Mouse (Mus musculus): ENCODE measurements at regions not wholly inside any gene's neighbourhood (a gene's known extent, or its start where the extent isn't known, plus 50 kb on each side); places are given as distances from the start of the nearest gene placed in this dataset.

GRCm38 (mm10) chr15:93062213-93063131 lies 212.5 kb downstream of the Gxylt1 start:
- Histone ChIP-seq H3K36me3 (ENCODE audit: control insufficient read depth, insufficient read depth, low read length) (no peaks in the 10 kb centered on the region), H3K4me3 (ENCODE audit: low read length) (no peak overlapping the region), H3K4me1 (ENCODE audit: control insufficient read depth, insufficient read depth, low read length) (no peaks in the 10 kb centered on the region), H3K4me2 (ENCODE audit: low read depth, low read length) (no peak overlapping the region), H3K9me3 (ENCODE audit: control insufficient read depth, low read length) (no peaks in the 10 kb centered on the region), H3K27ac (ENCODE audit: low read length) (no peak overlapping the region), H3K9ac (ENCODE audit: low read depth, low read length) (no peak overlapping the region), H3K27me3 (replicated peaks; ENCODE audit: control insufficient read depth, insufficient read depth, low read length) (no peaks in the 10 kb centered on the region)
- 47% methylated on average over 10 of the region's 10 CpGs for WGBS
- ATAC-seq, result no peak

- no peak for ATAC-seq
- 78% methylated on average over 3 of the region's 3 CpGs for WGBS
- no peak overlapping the region for H3K27ac ChIP-seq (ENCODE audit: low read length)
- H3K4me3 ChIP-seq (ENCODE audit: low read length), result no peak overlapping the region
- no peaks in the 10 kb centered on the region for H3K9me3 ChIP-seq (ENCODE audit: control insufficient read depth, low read length)
- H3K9ac ChIP-seq (ENCODE audit: low read depth, low read length), result no peak overlapping the region
- no peaks in the 10 kb centered on the region for H3K4me1 ChIP-seq (ENCODE audit: control insufficient read depth, insufficient read depth, low read length)
- H3K36me3 ChIP-seq (ENCODE audit: control insufficient read depth, insufficient read depth, low read length), result no peaks in the 10 kb centered on the region
- H3K4me2 ChIP-seq (ENCODE audit: low read depth, low read length), result no peak overlapping the region
- no peaks in the 10 kb centered on the region for H3K27me3 ChIP-seq (replicated peaks; ENCODE audit: control insufficient read depth, insufficient read depth, low read length)
Measured at GRCm38 (mm10) chr15:93053471-93053870, 221.5 kb downstream of the Gxylt1 start.

- Histone ChIP-seq H3K9me3 (ENCODE audit: control insufficient read depth, low read length) (no peaks in the 10 kb centered on the region), H3K4me3 (ENCODE audit: low read length) (no peak overlapping the region), H3K9ac (ENCODE audit: low read depth, low read length) (no peak overlapping the region), H3K4me2 (ENCODE audit: low read depth, low read length) (no peak overlapping the region), H3K4me1 (ENCODE audit: control insufficient read depth, insufficient read depth, low read length) (no peaks in the 10 kb centered on the region), H3K36me3 (ENCODE audit: control insufficient read depth, insufficient read depth, low read length) (no peaks in the 10 kb centered on the region), H3K27me3 (replicated peaks; ENCODE audit: control insufficient read depth, insufficient read depth, low read length) (no peaks in the 10 kb centered on the region), H3K27ac (ENCODE audit: low read length) (no peak overlapping the region)
- WGBS, result 49% methylated on average over 6 of the region's 6 CpGs
- ATAC-seq, result no peak
Measured at GRCm38 (mm10) chr15:93027185-93027584, 247.8 kb downstream of the Gxylt1 start.

- no peak overlapping the region for H3K4me2 ChIP-seq (ENCODE audit: low read depth, low read length)
- H3K4me3 ChIP-seq (ENCODE audit: low read length), result no peak overlapping the region
- no peaks in the 10 kb centered on the region for H3K4me1 ChIP-seq (ENCODE audit: control insufficient read depth, insufficient read depth, low read length)
- H3K27me3 ChIP-seq (replicated peaks; ENCODE audit: control insufficient read depth, insufficient read depth, low read length), result no peaks in the 10 kb centered on the region
- H3K9me3 ChIP-seq (ENCODE audit: control insufficient read depth, low read length), result no peaks in the 10 kb centered on the region
- H3K9ac ChIP-seq (ENCODE audit: low read depth, low read length), result no peak overlapping the region
- WGBS, result 57% methylated on average over 11 of the region's 11 CpGs
- H3K36me3 ChIP-seq (ENCODE audit: control insufficient read depth, insufficient read depth, low read length), result no peaks in the 10 kb centered on the region
- no peak overlapping the region for H3K27ac ChIP-seq (ENCODE audit: low read length)
- ATAC-seq, result no peak
Measured at GRCm38 (mm10) chr15:93026456-93027078, 248.4 kb downstream of the Gxylt1 start.

GRCm38 (mm10) chr15:93025791-93026190 lies 249.2 kb downstream of the Gxylt1 start:
- Histone ChIP-seq H3K27ac (ENCODE audit: low read length) (no peak overlapping the region), H3K4me3 (ENCODE audit: low read length) (no peak overlapping the region), H3K27me3 (replicated peaks; ENCODE audit: control insufficient read depth, insufficient read depth, low read length) (no peaks in the 10 kb centered on the region), H3K4me1 (ENCODE audit: control insufficient read depth, insufficient read depth, low read length) (no peaks in the 10 kb centered on the region), H3K9ac (ENCODE audit: low read depth, low read length) (no peak overlapping the region), H3K4me2 (ENCODE audit: low read depth, low read length) (no peak overlapping the region), H3K9me3 (ENCODE audit: control insufficient read depth, low read length) (no peaks in the 10 kb centered on the region), H3K36me3 (ENCODE audit: control insufficient read depth, insufficient read depth, low read length) (no peaks in the 10 kb centered on the region)
- 71% methylated on average over 9 of the region's 9 CpGs for WGBS
- ATAC-seq, result no peak

GRCm38 (mm10) chr15:93024171-93024570 lies 250.8 kb downstream of the Gxylt1 start:
- H3K4me1 ChIP-seq (ENCODE audit: control insufficient read depth, insufficient read depth, low read length), result no peaks in the 10 kb centered on the region
- H3K36me3 ChIP-seq (ENCODE audit: control insufficient read depth, insufficient read depth, low read length), result no peaks in the 10 kb centered on the region
- no peak overlapping the region for H3K27ac ChIP-seq (ENCODE audit: low read length)
- no peak overlapping the region for H3K4me3 ChIP-seq (ENCODE audit: low read length)
- no peak for ATAC-seq
- H3K4me2 ChIP-seq (ENCODE audit: low read depth, low read length), result no peak overlapping the region
- 58% methylated on average over 6 of the region's 6 CpGs for WGBS
- H3K9me3 ChIP-seq (ENCODE audit: control insufficient read depth, low read length), result no peaks in the 10 kb centered on the region
- no peak overlapping the region for H3K9ac ChIP-seq (ENCODE audit: low read depth, low read length)
- no peaks in the 10 kb centered on the region for H3K27me3 ChIP-seq (replicated peaks; ENCODE audit: control insufficient read depth, insufficient read depth, low read length)

GRCm38 (mm10) chr15:93011166-93011565 lies 263.8 kb downstream of the Gxylt1 start:
- no peaks in the 10 kb centered on the region for H3K27me3 ChIP-seq (replicated peaks; ENCODE audit: control insufficient read depth, insufficient read depth, low read length)
- no peak overlapping the region for H3K4me2 ChIP-seq (ENCODE audit: low read depth, low read length)
- no peak overlapping the region for H3K27ac ChIP-seq (ENCODE audit: low read length)
- no peak for ATAC-seq
- H3K4me3 ChIP-seq (ENCODE audit: low read length), result no peak overlapping the region
- 74% methylated on average over 5 of the region's 5 CpGs for WGBS
- no peaks in the 10 kb centered on the region for H3K4me1 ChIP-seq (ENCODE audit: control insufficient read depth, insufficient read depth, low read length)
- no peak overlapping the region for H3K9ac ChIP-seq (ENCODE audit: low read depth, low read length)
- H3K36me3 ChIP-seq (ENCODE audit: control insufficient read depth, insufficient read depth, low read length), result no peaks in the 10 kb centered on the region
- no peaks in the 10 kb centered on the region for H3K9me3 ChIP-seq (ENCODE audit: control insufficient read depth, low read length)

GRCm38 (mm10) chr15:93010629-93011028 lies 264.4 kb downstream of the Gxylt1 start:
- no peaks in the 10 kb centered on the region for H3K9me3 ChIP-seq (ENCODE audit: control insufficient read depth, low read length)
- no peaks in the 10 kb centered on the region for H3K4me1 ChIP-seq (ENCODE audit: control insufficient read depth, insufficient read depth, low read length)
- no peak overlapping the region for H3K4me3 ChIP-seq (ENCODE audit: low read length)
- no peak for ATAC-seq
- no peaks in the 10 kb centered on the region for H3K36me3 ChIP-seq (ENCODE audit: control insufficient read depth, insufficient read depth, low read length)
- H3K27ac ChIP-seq (ENCODE audit: low read length), result no peak overlapping the region
- 32% methylated on average over 2 of the region's 2 CpGs for WGBS
- H3K27me3 ChIP-seq (replicated peaks; ENCODE audit: control insufficient read depth, insufficient read depth, low read length), result no peaks in the 10 kb centered on the region
- H3K9ac ChIP-seq (ENCODE audit: low read depth, low read length), result no peak overlapping the region
- no peak overlapping the region for H3K4me2 ChIP-seq (ENCODE audit: low read depth, low read length)

- no peak overlapping the region for H3K9ac ChIP-seq (ENCODE audit: low read depth, low read length)
- H3K36me3 ChIP-seq (ENCODE audit: control insufficient read depth, insufficient read depth, low read length), result no peaks in the 10 kb centered on the region
- no peak overlapping the region for H3K4me3 ChIP-seq (ENCODE audit: low read length)
- peaks cover 12% of the 10 kb centered on the region for H3K4me1 ChIP-seq (ENCODE audit: control insufficient read depth, insufficient read depth, low read length)
- no peaks in the 10 kb centered on the region for H3K9me3 ChIP-seq (ENCODE audit: control insufficient read depth, low read length)
- no peak overlapping the region for H3K27ac ChIP-seq (ENCODE audit: low read length)
- no peaks in the 10 kb centered on the region for H3K27me3 ChIP-seq (replicated peaks; ENCODE audit: control insufficient read depth, insufficient read depth, low read length)
- peak; percentile 72 for ATAC-seq
- H3K4me2 ChIP-seq (ENCODE audit: low read depth, low read length), result no peak overlapping the region
- 29% methylated on average over 7 of the region's 7 CpGs for WGBS
Measured at GRCm38 (mm10) chr15:93005751-93006231, 269.2 kb downstream of the Gxylt1 start.

All from intestine, embryonic 16.5 days (tissue).